Mouse (Mus musculus): ENCODE measurements around the gene Abca2. TPM values are rescaled to one million over a fixed set of nuclear protein-coding genes. Genes with fewer than 3 reads are reported as not detected.

The Abca2 gene
- polyA plus RNA-seq, 1 experiment: 0.11 TPM

- Histone ChIP-seq H3K4me1 (ENCODE audit: control insufficient read depth) (peaks cover 9% of the 10 kb centered on the region), H3K36me3 (ENCODE audit: control insufficient read depth) (no peaks in the 10 kb centered on the region), H3K27me3 (ENCODE audit: control insufficient read depth) (no peaks in the 10 kb centered on the region), H3K9me3 (ENCODE audit: control insufficient read depth, low read length) (no peaks in the 10 kb centered on the region), H3K4me3 (replicated peaks) (no peak overlapping the region)
- no peak for TF ChIP-seq TAL1 (IDR thresholded peaks at IDR 0.05; ENCODE audit: low read length)
- no peak for TF ChIP-seq GATA1 (IDR thresholded peaks at IDR 0.05; ENCODE audit: low read length)
Measured at GRCm38 (mm10) chr2:25465816-25466635, 37.5 kb downstream of the Abca2 start.

- peaks cover 2% of the 10 kb centered on the region for H3K4me1 ChIP-seq (ENCODE audit: control insufficient read depth)
Measured at GRCm38 (mm10) chr2:25467606-25468303, 39.3 kb downstream of the Abca2 start.

GRCm38 (mm10) chr2:25468962-25469915 is 40.7 kb downstream of the Abca2 start:
- peaks cover 2% of the 10 kb centered on the region for H3K4me1 ChIP-seq (ENCODE audit: control insufficient read depth)
- no peak for TF ChIP-seq TAL1 (IDR thresholded peaks at IDR 0.05; ENCODE audit: low read length)
- no peak for TF ChIP-seq GATA1 (IDR thresholded peaks at IDR 0.05; ENCODE audit: low read length)
- no peaks in the 10 kb centered on the region for H3K9me3 ChIP-seq (ENCODE audit: control insufficient read depth, low read length)
- no peak overlapping the region for H3K4me3 ChIP-seq (replicated peaks)
- no peaks in the 10 kb centered on the region for H3K36me3 ChIP-seq (ENCODE audit: control insufficient read depth)
- H3K27me3 ChIP-seq (ENCODE audit: control insufficient read depth): no peaks in the 10 kb centered on the region

More at GRCm38 (mm10) chr2:25467606-25468303, 39.3 kb downstream of the Abca2 start:
- no peaks in the 10 kb centered on the region for H3K9me3 ChIP-seq (ENCODE audit: control insufficient read depth, low read length)
- no peaks in the 10 kb centered on the region for H3K27me3 ChIP-seq (ENCODE audit: control insufficient read depth)
- H3K36me3 ChIP-seq (ENCODE audit: control insufficient read depth): no peaks in the 10 kb centered on the region
- TF ChIP-seq GATA1 (IDR thresholded peaks at IDR 0.05; ENCODE audit: low read length) (no peak), TAL1 (IDR thresholded peaks at IDR 0.05; ENCODE audit: low read length) (no peak)
- H3K4me3 ChIP-seq (replicated peaks): no peak overlapping the region

- Histone ChIP-seq H3K4me1 (ENCODE audit: control insufficient read depth) (peaks cover 2% of the 10 kb centered on the region), H3K9me3 (ENCODE audit: control insufficient read depth, low read length) (no peaks in the 10 kb centered on the region), H3K36me3 (ENCODE audit: control insufficient read depth) (no peaks in the 10 kb centered on the region), H3K27me3 (ENCODE audit: control insufficient read depth) (no peaks in the 10 kb centered on the region), H3K4me3 (replicated peaks) (no peak within 1 kb of the TSS)
- no peak for TF ChIP-seq GATA1 (IDR thresholded peaks at IDR 0.05; ENCODE audit: low read length)
- TF ChIP-seq TAL1 (IDR thresholded peaks at IDR 0.05; ENCODE audit: low read length): no peak
Measured at GRCm38 (mm10) chr2:25469969-25470368, 41.5 kb downstream of the Abca2 start, which contains the start of gene Ptgds. Gene Ptgds (minus strand): TSS chr2:25470046.

- H3K9me3 ChIP-seq (ENCODE audit: control insufficient read depth, low read length): no peaks in the 10 kb centered on the region
- H3K4me1 ChIP-seq (ENCODE audit: control insufficient read depth): no peaks in the 10 kb centered on the region
- H3K36me3 ChIP-seq (ENCODE audit: control insufficient read depth): no peaks in the 10 kb centered on the region
- no peaks in the 10 kb centered on the region for H3K27me3 ChIP-seq (ENCODE audit: control insufficient read depth)
- TF ChIP-seq TAL1 (IDR thresholded peaks at IDR 0.05; ENCODE audit: low read length): no peak
- TF ChIP-seq GATA1 (IDR thresholded peaks at IDR 0.05; ENCODE audit: low read length): no peak
- H3K4me3 ChIP-seq (replicated peaks): no peak overlapping the region
Measured at GRCm38 (mm10) chr2:25472550-25472949, 44.0 kb downstream of the Abca2 start.

- TF ChIP-seq TAL1 (IDR thresholded peaks at IDR 0.05; ENCODE audit: low read length) (no peak), GATA1 (IDR thresholded peaks at IDR 0.05; ENCODE audit: low read length) (no peak)
- H3K4me3 ChIP-seq (replicated peaks): no peak overlapping the region
- H3K36me3 ChIP-seq (ENCODE audit: control insufficient read depth): no peaks in the 10 kb centered on the region
- H3K9me3 ChIP-seq (ENCODE audit: control insufficient read depth, low read length): no peaks in the 10 kb centered on the region
- H3K4me1 ChIP-seq (ENCODE audit: control insufficient read depth): no peaks in the 10 kb centered on the region
- no peaks in the 10 kb centered on the region for H3K27me3 ChIP-seq (ENCODE audit: control insufficient read depth)
Measured at GRCm38 (mm10) chr2:25477541-25477940, 49.0 kb downstream of the Abca2 start.

GRCm38 (mm10) chr2:25477967-25478675 is 49.6 kb downstream of the Abca2 start:
- no peaks in the 10 kb centered on the region for H3K27me3 ChIP-seq (ENCODE audit: control insufficient read depth)
- TF ChIP-seq GATA1 (IDR thresholded peaks at IDR 0.05; ENCODE audit: low read length) (no peak), TAL1 (IDR thresholded peaks at IDR 0.05; ENCODE audit: low read length) (no peak)
- H3K36me3 ChIP-seq (ENCODE audit: control insufficient read depth): no peaks in the 10 kb centered on the region
- H3K4me3 ChIP-seq (replicated peaks): no peak overlapping the region
- no peaks in the 10 kb centered on the region for H3K4me1 ChIP-seq (ENCODE audit: control insufficient read depth)
- no peaks in the 10 kb centered on the region for H3K9me3 ChIP-seq (ENCODE audit: control insufficient read depth, low read length)

All from erythroblast, embryonic 14.5 days (primary cell).